Mouse (Mus musculus): Measurements from ENCODE around the gene Cfap97d1. TPM values are rescaled to one million over a fixed set of nuclear protein-coding genes. Genes with fewer than 3 reads are reported as not detected.

Cfap97d1 gene
- polyA plus RNA-seq, 1 experiment from 2014 or later: 0.20 TPM

DNA sequence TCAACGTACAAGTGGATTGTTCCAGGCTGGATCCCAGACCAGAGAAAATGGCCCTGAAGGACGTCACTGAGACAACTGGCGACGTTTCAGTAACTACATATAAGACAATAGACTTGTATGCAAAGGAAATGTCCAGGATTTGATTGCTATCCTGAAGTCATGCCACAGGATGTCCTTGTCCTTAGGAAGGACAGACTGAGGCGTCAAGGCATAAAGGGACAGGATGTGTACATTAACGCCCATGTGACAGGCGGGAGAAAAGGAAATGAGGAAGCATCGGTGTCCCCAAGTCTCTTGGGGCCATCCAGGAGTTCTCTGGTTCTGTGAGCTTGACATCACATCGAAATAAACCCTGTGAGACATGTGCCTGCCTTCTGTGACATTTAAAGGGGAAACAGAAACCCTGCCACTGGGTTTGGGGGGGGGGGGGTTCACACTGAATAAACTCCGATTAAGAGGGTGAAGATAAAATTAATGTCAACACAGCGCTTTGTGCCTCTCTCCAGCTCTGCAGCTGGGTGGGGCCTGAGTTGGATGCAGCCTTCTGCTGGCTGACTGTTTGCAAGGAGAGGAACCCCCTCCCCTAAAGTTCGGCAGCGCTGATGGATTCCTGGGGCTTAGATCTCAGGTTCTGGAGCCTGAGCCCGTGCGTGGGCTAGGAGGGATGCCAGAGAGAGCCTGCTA, 25.0 kb downstream of the Cfap97d1 start:
- DNase-seq (ENCODE audit: low spot score) (peak; percentile 77), ATAC-seq (peak; percentile 90)
- no peaks in the 10 kb centered on the region for H3K4me1 ChIP-seq (ENCODE audit: insufficient read depth, low read depth, low read length)
- WGBS: 56% methylated on average over 15 of the region's 15 CpGs
- TF ChIP-seq CTCF (IDR thresholded peaks at IDR 0.05) (no peak), EP300 (IDR thresholded peaks at IDR 0.05) (peak; percentile 99)
- no peak overlapping the region for H3K9ac ChIP-seq (replicated peaks; ENCODE audit: low read depth)
- H3K27me3 ChIP-seq (replicated peaks; ENCODE audit: insufficient read depth, low read length): no peaks in the 10 kb centered on the region
- H3K4me3 ChIP-seq (ENCODE audit: low read depth, low read length): no peak overlapping the region
- no peaks in the 10 kb centered on the region for H3K36me3 ChIP-seq (ENCODE audit: insufficient read depth, low read length)
- no peak overlapping the region for H3K4me2 ChIP-seq (replicated peaks; ENCODE audit: low read depth, low read length)
- no peak overlapping the region for H3K27ac ChIP-seq (ENCODE audit: low read length)
- H3K9me3 ChIP-seq (ENCODE audit: low read length): no peaks in the 10 kb centered on the region

DNA sequence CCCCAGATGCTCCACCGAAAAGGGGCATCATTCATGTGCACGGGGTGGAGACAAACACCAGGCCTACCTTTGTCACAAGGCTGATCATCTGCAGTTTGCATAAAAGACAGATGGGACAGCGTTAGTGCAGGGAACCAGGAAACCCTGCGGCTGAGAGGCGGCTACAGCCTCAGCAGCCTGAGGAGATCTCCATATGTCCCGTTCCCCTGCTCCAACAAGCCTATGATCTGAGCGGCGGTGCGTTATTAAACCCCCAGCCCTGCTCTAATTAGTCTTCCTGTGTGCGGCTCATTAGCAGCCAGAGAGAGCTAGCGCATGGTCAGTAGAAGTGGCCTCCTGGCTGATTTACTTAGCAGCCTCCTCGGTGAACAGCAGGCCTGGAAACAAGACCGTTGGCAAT, 26.1 kb downstream of the Cfap97d1 start:
- no peak for TF ChIP-seq CTCF (IDR thresholded peaks at IDR 0.05)
- no peak for TF ChIP-seq EP300 (IDR thresholded peaks at IDR 0.05)
- Histone ChIP-seq H3K9me3 (ENCODE audit: low read length) (no peaks in the 10 kb centered on the region), H3K4me3 (ENCODE audit: low read depth, low read length) (no peak overlapping the region), H3K4me2 (replicated peaks; ENCODE audit: low read depth, low read length) (no peak overlapping the region), H3K36me3 (ENCODE audit: insufficient read depth, low read length) (no peaks in the 10 kb centered on the region), H3K27me3 (replicated peaks; ENCODE audit: insufficient read depth, low read length) (no peaks in the 10 kb centered on the region), H3K27ac (ENCODE audit: low read length) (no peak overlapping the region), H3K9ac (replicated peaks; ENCODE audit: low read depth) (no peak overlapping the region), H3K4me1 (ENCODE audit: insufficient read depth, low read depth, low read length) (no peaks in the 10 kb centered on the region)
- ATAC-seq: no peak
- no peak for DNase-seq (ENCODE audit: low spot score)
- 83% methylated on average over 13 of the region's 13 CpGs for WGBS

DNA sequence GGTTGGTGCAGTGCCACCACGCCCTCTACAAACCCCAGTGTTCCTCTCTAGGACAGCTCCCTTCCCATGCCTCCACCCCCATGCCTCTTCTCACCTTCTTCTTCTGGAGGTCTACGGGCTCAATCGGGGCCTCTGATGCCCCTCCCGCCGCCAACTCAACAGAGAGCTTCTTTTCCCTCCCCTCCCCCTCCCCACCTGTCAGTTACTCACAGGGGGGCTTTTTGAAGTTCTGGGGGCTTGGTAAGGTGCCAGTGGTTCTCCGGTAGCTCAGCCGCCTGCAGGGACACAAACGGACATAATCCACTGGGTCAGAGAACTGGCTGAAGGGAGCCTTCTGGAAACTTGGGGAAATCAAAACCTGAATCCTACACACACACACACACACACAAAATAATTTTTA, 27.4 kb downstream of the Cfap97d1 start:
- Histone ChIP-seq H3K27me3 (replicated peaks; ENCODE audit: insufficient read depth, low read length) (no peaks in the 10 kb centered on the region), H3K4me3 (ENCODE audit: low read depth, low read length) (no peak overlapping the region), H3K4me1 (ENCODE audit: insufficient read depth, low read depth, low read length) (no peaks in the 10 kb centered on the region), H3K9ac (replicated peaks; ENCODE audit: low read depth) (no peak overlapping the region), H3K9me3 (ENCODE audit: low read length) (no peaks in the 10 kb centered on the region), H3K36me3 (ENCODE audit: insufficient read depth, low read length) (no peaks in the 10 kb centered on the region), H3K27ac (ENCODE audit: low read length) (no peak overlapping the region), H3K4me2 (replicated peaks; ENCODE audit: low read depth, low read length) (no peak overlapping the region)
- ATAC-seq (no peak), DNase-seq (ENCODE audit: low spot score) (no peak)
- TF ChIP-seq CTCF (IDR thresholded peaks at IDR 0.05) (no peak), EP300 (IDR thresholded peaks at IDR 0.05) (no peak)
- WGBS: 80% methylated on average over 8 of the region's 8 CpGs

DNA sequence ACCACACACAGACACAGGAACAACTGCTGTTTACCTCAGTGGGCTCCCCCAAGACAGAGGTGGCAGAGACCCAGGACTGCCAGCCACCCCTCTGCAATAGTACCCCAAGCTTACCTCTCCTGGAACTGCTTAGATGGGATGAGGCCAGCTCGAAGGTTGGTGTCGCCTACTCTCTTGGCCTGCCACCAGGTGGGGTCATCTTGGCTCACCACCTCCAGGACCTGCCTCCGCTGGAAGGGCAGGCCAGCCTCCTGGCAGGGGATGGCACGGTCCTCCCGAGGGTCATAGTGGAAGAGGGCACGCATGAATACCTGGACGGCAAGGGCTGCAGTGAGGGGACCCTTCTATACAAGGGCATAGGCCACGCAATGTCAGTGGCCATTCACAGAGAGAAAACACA, 29.1 kb downstream of the Cfap97d1 start:
- 0 out of 2 replicates have a peak, but pooled peaks have one; percentile 8 for TF ChIP-seq CTCF (IDR thresholded peaks at IDR 0.05)
- no peak for TF ChIP-seq EP300 (IDR thresholded peaks at IDR 0.05)
- WGBS: 79% methylated on average over 8 of the region's 8 CpGs
- Histone ChIP-seq H3K4me1 (ENCODE audit: insufficient read depth, low read depth, low read length) (no peaks in the 10 kb centered on the region), H3K9me3 (ENCODE audit: low read length) (no peaks in the 10 kb centered on the region), H3K27me3 (replicated peaks; ENCODE audit: insufficient read depth, low read length) (no peaks in the 10 kb centered on the region), H3K4me2 (replicated peaks; ENCODE audit: low read depth, low read length) (no peak overlapping the region), H3K36me3 (ENCODE audit: insufficient read depth, low read length) (no peaks in the 10 kb centered on the region), H3K4me3 (ENCODE audit: low read depth, low read length) (no peak overlapping the region), H3K9ac (replicated peaks; ENCODE audit: low read depth) (no peak overlapping the region), H3K27ac (ENCODE audit: low read length) (no peak overlapping the region)
- ATAC-seq (no peak), DNase-seq (ENCODE audit: low spot score) (no peak)

DNA sequence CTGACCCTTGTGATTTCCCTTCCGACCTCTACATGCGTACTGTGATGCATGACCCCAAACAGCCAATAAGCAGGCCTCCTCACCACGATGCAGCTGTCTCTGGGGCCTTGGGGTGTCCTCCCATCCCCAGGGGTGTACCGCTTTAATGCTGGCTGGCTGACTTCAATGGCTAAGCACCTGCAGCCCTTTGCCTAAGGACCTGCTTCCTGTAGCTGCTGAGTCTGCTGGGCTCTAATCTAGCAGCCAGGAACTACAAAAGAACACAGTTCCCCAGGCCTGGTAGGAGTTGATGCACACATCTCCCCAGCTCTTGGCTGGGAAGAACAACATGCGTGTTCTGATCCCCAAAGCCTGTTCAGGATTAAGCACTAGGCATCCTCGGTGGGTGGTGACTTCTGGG, 31.4 kb downstream of the Cfap97d1 start:
- Histone ChIP-seq H3K36me3 (ENCODE audit: insufficient read depth, low read length) (no peaks in the 10 kb centered on the region), H3K9me3 (ENCODE audit: low read length) (no peaks in the 10 kb centered on the region), H3K4me2 (replicated peaks; ENCODE audit: low read depth, low read length) (no peak overlapping the region), H3K4me3 (ENCODE audit: low read depth, low read length) (no peak overlapping the region), H3K9ac (replicated peaks; ENCODE audit: low read depth) (no peak overlapping the region), H3K27ac (ENCODE audit: low read length) (no peak overlapping the region), H3K4me1 (ENCODE audit: insufficient read depth, low read depth, low read length) (no peaks in the 10 kb centered on the region), H3K27me3 (replicated peaks; ENCODE audit: insufficient read depth, low read length) (no peaks in the 10 kb centered on the region)
- no peak for TF ChIP-seq EP300 (IDR thresholded peaks at IDR 0.05)
- WGBS: 72% methylated on average over 6 of the region's 6 CpGs
- no peak for DNase-seq (ENCODE audit: low spot score)
- ATAC-seq: no peak

DNA sequence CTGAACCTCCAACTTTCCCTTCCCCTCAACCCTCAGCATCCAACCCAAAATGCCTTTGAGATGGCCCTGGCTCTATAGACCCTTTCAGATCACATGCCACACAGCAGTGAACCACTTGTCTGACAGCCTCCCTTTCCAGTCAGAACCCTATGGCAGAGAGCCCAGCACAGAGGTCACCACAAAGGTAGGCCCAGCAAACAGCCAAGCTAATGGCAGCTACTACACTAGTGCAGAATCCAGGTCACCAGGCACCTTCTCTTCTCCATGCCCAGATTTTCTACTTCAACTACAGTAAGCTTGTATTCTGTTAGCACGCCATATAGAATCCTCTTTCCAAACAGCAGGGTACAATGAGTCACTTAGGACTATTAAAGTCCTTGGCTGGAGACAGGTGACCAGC, 32.1 kb downstream of the Cfap97d1 start:
- Histone ChIP-seq H3K9ac (replicated peaks; ENCODE audit: low read depth) (no peak overlapping the region), H3K36me3 (ENCODE audit: insufficient read depth, low read length) (no peaks in the 10 kb centered on the region), H3K27me3 (replicated peaks; ENCODE audit: insufficient read depth, low read length) (no peaks in the 10 kb centered on the region), H3K4me2 (replicated peaks; ENCODE audit: low read depth, low read length) (no peak overlapping the region), H3K9me3 (ENCODE audit: low read length) (no peaks in the 10 kb centered on the region), H3K4me1 (ENCODE audit: insufficient read depth, low read depth, low read length) (no peaks in the 10 kb centered on the region), H3K27ac (ENCODE audit: low read length) (no peak overlapping the region), H3K4me3 (ENCODE audit: low read depth, low read length) (no peak overlapping the region)
- no peak for DNase-seq (ENCODE audit: low spot score)
- WGBS: 85% methylated on average over 1 of the region's 1 CpGs
- ATAC-seq: no peak
- TF ChIP-seq EP300 (IDR thresholded peaks at IDR 0.05) (no peak), CTCF (IDR thresholded peaks at IDR 0.05) (no peak)

DNA sequence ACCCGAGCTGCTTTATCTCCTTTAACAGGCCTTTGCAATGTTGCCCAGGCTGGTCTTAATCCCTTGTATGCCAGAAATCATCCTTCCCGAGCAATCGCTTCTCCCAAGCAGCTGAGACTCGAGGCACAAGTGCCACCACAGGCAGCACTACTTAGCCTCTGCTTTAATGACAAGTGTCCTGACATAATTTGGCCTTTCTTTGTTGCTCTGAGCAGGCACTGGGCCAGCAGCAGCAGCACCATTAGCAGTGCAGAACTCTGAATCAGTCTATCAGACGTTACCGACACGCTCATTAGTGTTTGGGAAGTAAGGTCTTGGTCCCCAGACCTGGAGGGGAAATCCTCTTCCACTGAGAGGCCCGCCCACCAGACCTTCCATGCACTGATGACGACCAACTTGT, 35.7 kb downstream of the Cfap97d1 start:
- Histone ChIP-seq H3K9me3 (ENCODE audit: low read length) (no peaks in the 10 kb centered on the region), H3K36me3 (ENCODE audit: insufficient read depth, low read length) (no peaks in the 10 kb centered on the region), H3K4me1 (ENCODE audit: insufficient read depth, low read depth, low read length) (no peaks in the 10 kb centered on the region), H3K27me3 (replicated peaks; ENCODE audit: insufficient read depth, low read length) (no peaks in the 10 kb centered on the region), H3K4me3 (ENCODE audit: low read depth, low read length) (no peak overlapping the region), H3K9ac (replicated peaks; ENCODE audit: low read depth) (no peak overlapping the region), H3K4me2 (replicated peaks; ENCODE audit: low read depth, low read length) (no peak overlapping the region), H3K27ac (ENCODE audit: low read length) (no peak overlapping the region)
- no peak for ATAC-seq
- TF ChIP-seq CTCF (IDR thresholded peaks at IDR 0.05) (no peak), EP300 (IDR thresholded peaks at IDR 0.05) (no peak)
- 74% methylated on average over 9 of the region's 9 CpGs for WGBS
- no peak for DNase-seq (ENCODE audit: low spot score)
